Mouse (Mus musculus): ENCODE measurements around the gene Bola1.

GRCm38 (mm10) chr3:96231758-96232120, 12.2 kb upstream of the Bola1 start:
- TF ChIP-seq POLR2A (IDR thresholded peaks at IDR 0.05; ENCODE audit: control insufficient read depth, extremely low read depth, insufficient read depth, low read length, poor library complexity), result no peak
- TF ChIP-seq CTCF (IDR thresholded peaks at IDR 0.05; ENCODE audit: borderline replicate concordance, control insufficient read depth, extremely low read depth, insufficient read depth, low read length, poor library complexity), result no peak
